Mouse (Mus musculus): ENCODE results near the gene Tbcb.
"Not testable (repeated sequence)": the region's sequence is repeated elsewhere in the genome, so short reads cannot be mapped to it uniquely, and the experiment has no call there.

Gene Tbcb

DNA sequence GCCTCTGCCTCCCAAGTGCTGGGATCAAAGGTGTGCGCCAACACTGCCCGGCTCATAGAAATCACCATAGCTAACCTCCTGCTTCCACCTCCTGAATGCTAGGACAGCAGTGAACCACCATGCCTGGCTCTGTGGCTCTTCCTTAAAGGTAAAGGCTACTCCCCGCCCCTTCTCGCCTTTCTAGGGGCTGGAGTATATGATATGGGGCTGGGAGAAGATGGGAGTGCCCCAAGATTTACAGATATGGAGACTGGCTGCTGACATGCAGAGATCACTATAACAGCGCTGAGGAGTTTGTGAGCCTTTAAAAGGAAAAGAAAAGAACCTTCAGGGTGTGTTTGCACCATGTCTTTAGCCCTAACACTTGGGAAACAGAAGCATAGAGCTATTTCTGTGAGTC lies 9.9 kb downstream of the Tbcb start:
- DNase-seq (ENCODE audit: low spot score in 2 of 2): no peak

DNA sequence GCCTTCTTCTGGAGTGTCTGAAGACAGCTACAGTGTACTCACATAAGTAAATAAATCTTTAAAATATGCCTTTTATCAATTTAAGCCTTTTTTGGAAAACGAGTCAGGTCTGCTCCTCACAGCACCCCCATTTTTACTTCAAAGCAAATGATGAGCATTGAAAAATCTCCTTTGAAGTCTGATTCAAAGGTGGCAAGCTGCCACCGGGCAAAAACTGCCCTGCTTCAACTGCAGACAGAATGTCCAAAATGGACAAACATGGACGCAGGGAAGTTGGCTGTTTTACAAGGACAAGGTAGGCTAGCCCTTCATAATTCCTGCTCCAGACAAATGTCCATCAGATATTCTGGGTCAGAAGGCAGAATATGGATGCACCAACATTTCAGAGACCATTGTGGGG lies 10.6 kb downstream of the Tbcb start:
- no peak for DNase-seq (ENCODE audit: low spot score in 2 of 2)

DNA sequence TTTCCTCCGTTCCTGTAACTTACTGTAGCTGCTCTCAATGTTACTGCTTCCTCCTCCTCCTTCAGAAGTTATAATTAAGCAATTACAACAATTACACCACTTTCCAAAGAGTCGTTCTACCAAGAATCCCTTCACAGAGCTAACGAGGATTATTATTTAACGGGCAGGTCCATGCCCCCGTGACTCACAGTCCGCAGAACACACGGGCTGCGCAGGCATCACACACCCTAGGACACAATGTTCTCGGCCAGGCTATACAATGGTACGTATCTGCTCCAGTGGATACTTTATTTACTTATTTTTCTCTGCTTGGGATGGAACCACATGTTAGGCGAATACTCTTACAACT lies 12.1 kb downstream of the Tbcb start:
- no peak for DNase-seq (ENCODE audit: low spot score in 2 of 2)

DNA sequence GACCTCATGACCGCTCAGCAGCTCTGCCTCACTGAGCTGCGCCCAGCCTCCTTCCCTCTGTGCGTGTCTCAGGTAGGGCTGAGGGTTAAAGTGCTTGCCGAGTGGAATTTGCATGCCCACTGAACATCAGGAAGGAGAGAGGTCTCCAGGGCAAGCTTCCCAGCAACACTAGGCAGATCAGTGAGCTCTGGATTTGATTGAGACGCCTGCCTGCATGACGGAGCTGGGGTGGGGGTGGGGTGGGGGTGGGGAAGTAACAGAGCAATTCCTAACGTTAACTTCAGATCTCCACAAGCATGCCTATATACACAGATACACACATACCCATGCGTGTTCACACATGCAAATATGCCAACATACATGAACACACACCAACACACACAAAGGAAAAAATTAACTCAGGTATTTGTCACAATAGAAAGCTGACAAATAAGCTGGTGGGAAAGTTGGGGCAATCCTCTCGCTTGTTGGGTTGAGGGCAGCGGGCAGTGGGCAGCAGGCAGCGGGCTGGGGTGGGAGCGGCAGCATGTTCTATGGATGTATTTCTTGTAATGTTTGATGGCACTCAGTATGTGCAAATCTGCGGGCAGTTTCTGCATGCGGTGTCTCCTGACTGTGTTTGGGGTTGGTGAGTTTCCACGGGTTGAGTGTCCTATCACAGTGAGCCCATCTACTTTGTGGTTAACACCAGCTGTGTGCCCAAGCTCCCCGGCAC lies 12.6 kb downstream of the Tbcb start:
- no peak for DNase-seq (ENCODE audit: low spot score in 2 of 2)

DNA sequence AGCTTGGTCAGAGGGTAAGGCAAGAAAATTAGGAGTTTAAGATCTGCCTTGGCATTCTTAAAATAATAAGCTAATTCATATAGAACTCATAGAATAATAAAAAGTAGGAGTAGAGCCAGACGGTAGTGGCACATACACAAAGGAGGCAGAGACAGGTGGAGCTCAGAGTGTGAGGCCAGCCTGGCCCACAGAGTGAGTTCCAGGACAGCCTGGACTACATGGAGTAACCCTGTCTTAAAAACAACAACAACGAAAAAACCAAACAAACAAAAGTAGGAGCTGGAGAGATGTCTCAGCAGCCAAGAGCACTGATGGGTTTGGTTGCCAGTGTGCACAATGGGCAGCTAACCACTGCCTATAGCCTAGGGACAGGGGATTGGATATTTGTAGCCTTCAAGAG lies 14.8 kb downstream of the Tbcb start:
- DNase-seq (ENCODE audit: low spot score in 2 of 2): no peak

DNA sequence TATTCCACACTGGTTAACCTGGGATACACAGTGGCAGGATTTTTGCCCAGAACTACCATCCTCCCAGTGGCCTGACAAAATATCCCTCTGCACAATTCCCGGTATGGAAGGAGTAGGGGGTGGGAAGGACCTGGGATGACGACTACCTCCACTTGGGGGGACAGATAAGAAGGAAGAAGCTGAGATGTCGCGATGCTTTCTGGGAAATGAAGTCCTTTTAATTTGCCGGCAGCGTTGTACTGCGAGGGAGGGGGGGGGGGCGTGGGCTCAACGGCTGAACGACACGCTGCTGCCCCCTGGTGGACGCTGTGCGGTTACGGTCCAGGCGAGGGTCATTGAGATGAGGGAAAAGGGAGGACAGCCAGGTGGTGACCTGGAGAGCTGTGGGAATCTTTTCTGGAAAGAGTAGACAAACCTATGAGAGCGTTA lies 15.3 kb downstream of the Tbcb start:
- DNase-seq (ENCODE audit: low spot score in 2 of 2): peak in 1 of 2 experiments; percentile 61

DNA sequence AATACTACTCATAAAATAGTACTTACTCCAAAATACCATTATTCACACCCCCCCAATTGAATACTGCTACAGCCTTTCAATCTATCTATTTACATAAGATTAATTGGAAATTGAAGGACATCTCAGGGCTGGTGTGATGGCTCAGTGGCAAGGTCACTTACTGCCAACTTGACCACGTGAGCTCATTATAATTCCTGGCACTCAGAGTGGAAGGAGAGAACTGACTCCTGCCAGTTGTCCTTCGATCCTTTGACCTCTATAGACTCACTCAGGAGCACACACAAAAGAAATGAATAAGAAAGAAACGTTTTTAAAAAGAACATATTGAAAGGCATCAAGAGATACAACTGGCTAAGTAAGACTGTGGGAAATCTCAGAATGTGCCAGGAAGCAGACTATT lies 16.2 kb downstream of the Tbcb start:
- DNase-seq (ENCODE audit: low spot score in 2 of 2): no peak

DNA sequence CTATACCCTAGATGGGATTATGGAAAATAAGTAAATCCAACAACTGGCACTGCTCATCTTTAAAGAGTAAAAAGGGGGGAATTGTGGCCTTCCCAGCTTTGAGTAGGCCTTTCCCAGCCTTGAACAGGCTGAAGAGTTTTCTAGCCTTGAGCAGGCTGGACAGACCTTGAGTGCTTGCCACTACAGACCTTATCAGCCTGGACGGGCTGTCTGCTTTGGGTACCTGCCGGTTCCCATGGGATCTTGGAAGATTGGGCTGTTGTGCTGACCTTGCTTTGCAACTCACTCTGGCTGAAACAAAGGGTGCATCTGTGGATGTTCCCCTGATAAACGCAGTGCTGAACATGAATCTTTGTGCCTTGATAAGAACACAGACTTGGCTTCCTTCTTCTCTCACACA lies 18.2 kb downstream of the Tbcb start:
- no peak for DNase-seq (ENCODE audit: low spot score in 2 of 2)

DNA sequence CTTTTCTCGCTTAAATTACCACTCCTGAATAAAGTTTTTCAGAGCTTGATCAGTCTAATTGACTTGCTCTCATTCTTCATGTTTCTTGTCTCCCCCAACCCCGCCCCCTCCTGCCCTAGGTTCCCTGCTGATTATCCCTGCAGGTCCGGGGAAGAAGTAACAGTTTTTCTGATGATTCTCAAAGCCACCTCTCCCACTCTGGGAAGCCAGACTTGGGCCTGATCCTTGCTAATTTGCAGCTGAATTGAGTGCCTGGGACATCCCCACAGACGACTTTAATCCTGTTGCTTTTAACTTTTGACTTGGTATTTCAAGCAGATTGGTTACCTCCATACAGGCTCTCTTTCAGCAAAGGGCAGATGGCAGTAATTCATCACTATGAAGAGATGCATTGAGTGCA lies 21.0 kb downstream of the Tbcb start:
- no peak for DNase-seq (ENCODE audit: low spot score in 2 of 2)

DNA sequence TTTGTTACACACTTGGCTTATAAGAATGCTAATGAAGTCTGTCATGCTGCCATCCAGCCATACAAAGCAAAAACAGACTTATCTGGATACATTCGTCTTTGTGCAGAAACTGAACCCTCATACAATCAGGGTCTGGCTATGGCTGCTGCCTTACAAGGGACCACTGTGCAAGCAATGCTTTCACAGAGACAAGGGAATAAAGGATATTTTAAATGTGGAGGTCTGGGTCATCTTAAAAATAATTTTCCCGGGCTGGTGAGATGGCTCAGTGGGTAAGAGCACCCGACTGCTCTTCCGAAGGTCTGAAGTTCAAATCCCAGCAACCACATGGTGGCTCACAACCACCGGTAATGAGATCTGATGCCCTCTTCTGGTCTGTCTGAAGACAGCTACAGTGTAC lies 25.7 kb downstream of the Tbcb start:
- not testable (repeated sequence) for DNase-seq (ENCODE audit: low spot score in 2 of 2)

DNA sequence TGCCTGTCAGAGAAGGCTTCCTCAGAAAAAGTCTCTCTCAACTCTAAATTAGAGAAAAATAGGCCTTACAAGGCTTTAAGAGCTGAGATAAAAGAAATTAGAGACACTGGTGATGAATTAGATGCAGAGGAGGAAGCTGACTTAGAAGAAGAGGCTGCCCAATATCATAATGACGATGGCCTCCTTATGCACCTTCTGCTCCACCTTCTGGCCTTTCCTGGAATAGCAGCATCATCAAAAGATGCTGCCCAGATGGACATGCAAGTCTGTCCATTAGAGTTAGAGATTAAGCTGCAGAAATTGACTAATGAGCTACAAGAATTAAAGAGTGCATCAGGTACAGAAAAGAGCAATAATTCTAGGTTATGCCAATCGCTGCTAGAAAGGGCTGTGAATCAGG lies 26.7 kb downstream of the Tbcb start:
- no peak for DNase-seq (ENCODE audit: low spot score in 2 of 2)

DNA sequence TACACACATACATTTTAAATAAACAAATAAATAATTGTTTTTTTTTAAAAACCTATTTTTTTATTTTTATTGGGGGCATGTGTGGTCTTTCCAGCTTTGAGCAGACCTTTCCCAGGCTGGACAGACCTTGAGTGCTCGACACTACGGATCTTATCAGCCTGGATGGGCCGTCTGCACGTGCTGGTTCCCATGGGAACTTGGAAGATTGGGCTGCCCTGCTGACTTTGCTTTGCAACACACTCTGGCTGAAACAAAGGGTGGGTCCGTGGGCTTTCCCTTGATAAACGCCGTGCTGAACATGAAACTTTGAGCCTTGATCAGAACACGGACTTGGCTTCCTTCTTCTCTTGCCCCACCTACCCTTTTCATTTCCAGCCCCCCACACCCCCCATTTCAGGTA lies 27.7 kb downstream of the Tbcb start:
- no peak for DNase-seq (ENCODE audit: low spot score in 2 of 2)

DNA sequence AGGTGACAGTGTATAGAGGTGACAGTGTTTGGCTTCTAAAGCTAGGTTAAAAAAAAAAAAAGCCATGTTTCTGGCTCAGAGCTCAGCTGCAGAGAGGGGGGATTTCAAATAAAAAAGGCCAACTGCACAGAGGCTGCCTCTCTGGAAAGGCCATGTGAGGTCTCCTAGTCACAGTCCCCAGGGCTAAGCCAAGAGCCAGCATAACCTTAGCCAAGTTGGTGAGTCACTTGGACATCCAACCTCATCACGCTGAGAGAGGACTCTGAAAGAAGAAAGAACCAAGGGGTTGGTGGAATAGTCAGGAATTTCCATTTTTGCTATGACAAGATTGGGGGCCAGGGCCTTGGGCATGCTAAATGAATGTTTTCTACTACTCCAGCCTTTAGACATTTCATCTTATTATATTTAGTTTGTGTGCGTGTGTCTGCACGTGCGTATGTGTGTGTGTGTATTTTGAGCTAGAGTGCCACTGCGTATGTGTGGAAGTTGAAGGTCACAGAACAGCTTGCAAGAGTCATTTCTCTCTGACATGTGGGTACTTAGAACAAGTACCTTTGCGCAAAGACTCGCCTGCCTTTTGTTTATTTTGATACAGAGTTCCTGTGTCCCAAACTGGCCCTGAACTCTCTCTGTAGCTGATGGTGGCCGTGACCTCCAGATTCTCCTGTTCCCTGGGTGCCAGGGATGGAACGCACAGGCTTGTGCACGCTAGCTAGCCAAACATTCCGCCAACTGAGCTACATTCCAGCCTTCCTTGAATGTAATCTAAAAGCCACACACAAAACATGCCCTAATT lies 29.0 kb downstream of the Tbcb start:
- no peak for DNase-seq (ENCODE audit: low spot score in 2 of 2)

DNA sequence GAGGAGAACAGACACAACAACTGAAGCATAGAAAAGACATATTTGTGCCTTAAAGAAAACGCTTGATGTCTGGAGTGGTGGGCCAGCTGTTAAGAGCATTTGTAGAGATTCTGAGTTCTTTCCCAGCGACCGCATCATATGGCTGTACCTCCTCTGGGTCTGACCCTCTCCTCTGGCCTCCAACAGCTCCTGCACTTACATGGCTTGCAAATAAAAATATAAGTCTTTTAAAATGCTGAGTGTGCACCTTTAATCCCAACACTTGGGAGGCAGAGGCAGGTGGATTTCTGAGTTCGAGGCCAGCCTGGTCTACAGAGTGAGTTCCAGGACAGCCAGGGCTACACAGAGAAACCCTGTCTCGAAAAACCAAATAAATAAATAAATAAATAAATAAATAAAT lies 31.4 kb downstream of the Tbcb start:
- DNase-seq (ENCODE audit: low spot score in 2 of 2): not testable (repeated sequence)

DNA sequence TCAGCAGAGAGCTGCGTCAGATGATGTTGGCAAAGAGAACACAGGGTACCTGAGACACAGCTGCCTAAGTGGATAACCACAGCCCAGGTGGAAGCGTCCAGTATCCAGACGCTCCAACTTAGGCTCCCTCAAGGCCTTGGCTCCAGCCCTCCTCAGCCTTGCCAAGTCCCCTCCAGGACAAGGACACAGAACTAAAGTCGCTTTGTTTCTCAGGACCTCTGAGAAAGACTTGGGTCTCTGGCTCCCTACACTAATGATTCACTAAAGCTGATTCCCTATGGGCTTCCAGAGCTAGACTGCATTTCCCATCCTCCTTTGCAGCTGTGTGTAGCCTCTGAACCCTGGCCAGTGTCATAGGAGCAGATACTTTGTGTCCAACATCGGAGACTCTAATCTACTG lies 31.9 kb downstream of the Tbcb start:
- no peak for DNase-seq (ENCODE audit: low spot score in 2 of 2)

DNA sequence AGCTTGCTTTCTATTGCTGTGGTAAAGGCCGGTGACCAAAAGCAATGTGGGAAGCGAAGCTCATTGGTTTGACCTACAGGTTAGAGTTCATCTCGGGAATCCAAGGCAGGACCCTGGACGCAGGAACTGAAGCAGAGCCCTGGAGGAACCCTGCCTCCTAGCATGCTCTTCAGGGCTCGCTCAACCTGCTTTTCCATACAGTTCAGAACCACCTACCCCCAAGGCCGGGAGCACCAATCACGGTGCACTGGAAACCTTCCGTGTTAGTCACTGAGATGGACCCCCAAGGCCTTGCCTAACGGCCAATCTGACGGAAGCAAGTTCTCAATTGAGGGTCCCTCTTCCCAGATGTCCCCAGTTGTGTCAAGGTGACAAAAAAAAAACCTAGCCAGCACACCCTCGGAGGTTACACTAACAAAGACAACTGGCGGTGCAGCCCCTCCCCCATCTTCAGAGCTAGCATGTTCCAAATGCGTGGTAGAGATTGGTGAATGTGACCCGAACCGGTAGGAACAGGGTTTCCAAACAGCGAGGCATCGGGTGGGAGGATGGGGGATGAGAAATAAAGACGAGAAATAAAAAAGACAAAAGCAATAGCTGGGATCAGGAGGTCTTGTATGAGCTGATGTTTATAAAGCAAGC lies 32.5 kb downstream of the Tbcb start:
- no peak for DNase-seq (ENCODE audit: low spot score in 2 of 2)

DNA sequence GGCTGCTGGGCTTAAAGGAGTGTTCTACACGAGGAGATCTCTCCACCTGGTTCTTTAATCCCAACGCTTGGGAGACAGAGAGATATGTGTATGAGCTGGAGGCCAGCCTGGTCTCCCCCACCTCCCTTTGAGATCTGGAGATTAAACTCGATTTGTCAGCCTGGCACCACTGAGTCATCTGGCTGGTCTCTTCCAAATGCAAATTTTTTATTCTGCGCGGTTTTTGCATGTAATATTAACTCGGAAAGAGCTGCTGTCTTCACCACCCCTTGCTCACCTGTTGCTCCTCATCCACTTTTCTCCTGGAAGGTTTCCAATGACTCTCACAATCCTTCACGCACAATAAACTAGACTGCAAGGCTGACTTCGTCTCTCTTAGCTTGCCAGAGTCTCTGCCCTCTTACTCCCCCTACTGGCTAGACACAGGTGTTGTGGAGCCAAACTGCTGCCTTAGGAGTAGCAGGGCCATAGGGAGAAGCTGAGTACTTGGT lies 33.5 kb downstream of the Tbcb start, which contains the start of gene Capns1:
Gene Capns1 (minus strand): TSS at position 331 of the 491 bp plus-strand sequence.
- DNase-seq (ENCODE audit: low spot score in 2 of 2): peak in 1 of 2 experiments; percentile 34

DNA sequence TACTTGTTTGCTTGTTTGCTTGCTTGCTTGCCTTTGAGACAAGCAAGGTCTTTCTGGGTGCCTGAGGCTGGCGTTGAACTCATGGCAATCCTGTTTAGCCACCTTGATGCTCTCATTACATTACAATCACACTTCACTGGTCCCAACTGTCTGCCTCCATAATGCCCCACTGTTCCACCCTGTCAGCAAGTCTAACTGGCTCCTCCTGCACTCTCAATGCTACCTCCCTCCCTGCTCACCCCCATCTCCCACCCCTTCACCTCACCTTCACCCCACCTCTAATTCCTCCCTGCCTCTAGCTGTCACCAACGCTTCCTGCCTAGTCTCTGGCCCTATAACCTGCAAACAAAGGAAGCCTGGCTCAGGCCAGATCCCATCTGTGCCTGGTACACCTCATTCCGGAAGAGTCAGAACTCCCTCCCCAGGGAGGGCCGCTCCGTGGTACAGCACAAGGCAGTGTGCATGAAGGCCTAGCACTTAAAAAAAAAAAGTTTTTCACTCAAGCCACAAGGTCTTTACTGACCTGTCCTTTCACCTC lies 34.4 kb downstream of the Tbcb start:
- no peak for DNase-seq (ENCODE audit: low spot score in 2 of 2)

DNA sequence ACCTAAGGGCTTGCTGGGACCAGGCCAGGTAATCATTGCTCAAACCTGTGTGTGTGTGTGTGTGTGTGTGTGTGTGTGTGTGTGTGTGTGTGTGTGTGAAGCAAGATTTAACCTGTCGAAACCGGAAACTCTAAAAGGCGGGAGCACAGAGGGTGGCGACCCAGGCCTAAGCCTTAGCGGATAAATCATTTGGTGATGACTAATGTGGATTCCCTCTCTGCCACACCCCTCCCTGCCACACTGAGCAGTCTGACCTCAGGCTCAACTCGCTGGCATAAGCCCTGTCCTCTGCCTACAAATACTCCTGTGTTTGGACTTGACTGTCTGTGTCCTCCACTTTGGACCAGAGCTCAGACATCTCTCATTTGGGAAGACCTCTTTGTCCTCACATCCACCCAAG lies 35.9 kb downstream of the Tbcb start:
- no peak for DNase-seq (ENCODE audit: low spot score in 2 of 2)

DNA sequence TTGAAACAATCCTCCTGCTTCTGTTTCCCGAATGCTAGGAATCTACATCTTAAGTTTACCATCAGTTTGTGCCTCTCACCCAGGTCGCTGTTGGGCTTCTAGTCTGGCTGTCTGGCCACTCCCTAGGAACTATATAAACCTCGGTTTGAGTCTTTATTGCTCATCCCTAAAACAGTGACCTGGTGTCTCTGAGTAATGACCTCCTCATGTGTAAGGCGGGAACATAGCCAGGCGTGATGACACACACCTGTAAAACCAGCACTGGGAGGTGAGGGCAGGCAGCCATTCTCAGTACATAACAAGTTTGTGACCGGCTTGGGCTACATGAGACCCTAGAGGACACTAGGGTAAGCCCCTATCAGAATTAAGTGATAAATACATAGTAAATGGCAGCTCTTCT lies 36.6 kb downstream of the Tbcb start:
- no peak for DNase-seq (ENCODE audit: low spot score in 2 of 2)

DNA sequence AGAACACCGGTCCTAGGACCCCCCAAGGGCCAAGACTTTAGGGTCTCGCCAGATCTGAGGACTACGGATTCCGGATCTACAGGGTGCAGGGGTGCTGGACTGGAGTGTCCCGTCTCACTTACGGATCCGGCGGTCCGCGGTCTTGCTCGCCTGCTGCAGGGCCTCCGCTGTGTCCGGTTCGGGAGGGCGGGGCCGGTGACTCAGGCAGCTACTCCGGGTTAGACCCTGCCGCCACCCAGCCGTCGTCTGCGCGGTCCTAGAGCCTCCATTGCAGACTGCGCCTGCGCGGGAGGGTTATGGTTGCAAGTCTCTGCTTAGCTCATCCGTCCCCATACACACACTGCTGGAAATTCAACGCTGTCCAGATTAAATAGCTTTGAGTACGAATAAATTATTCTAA lies 37.2 kb downstream of the Tbcb start:
- peak; percentile 92 to 94 for DNase-seq (ENCODE audit: low spot score in 2 of 2)

DNA sequence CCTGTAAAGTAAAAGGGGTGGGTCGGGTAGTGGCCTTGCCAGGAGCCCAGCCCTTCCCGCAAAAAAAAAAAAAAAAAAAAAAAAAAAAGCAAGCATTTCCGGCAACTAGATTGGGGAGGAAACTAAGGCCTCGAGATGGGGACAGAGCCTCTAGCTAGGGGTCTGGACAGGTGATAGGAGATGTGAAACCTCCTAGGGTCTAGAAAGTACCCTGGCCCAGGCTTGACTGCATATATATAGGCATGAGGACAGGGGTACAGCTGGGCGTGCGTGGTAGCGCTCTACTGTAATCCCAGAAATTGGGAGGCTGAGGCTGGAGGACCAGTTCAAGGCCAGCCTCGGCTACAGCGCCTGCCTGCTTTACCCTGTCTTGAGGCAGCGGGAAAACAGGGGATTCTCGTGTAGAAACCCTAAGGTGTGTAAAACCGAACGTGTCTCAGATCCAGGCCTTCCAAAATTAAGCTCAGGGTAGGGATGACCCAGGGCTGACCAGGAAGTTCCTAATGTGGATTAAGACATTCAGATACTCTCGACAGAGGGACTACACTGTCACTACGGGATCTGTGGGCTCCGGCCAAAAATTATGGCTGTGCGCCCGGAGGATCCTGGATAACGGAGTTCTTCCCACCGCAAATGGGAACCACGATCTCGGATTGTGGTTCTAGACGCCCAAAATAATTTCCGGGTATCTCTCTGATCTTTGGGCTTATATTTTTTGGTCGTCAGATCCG lies 37.8 kb downstream of the Tbcb start:
- peak in 1 of 2 experiments; percentile 25 for DNase-seq (ENCODE audit: low spot score in 2 of 2)

Measured in right cerebral cortex, postnatal 36 days (tissue).